In the genomic region with DNA sequence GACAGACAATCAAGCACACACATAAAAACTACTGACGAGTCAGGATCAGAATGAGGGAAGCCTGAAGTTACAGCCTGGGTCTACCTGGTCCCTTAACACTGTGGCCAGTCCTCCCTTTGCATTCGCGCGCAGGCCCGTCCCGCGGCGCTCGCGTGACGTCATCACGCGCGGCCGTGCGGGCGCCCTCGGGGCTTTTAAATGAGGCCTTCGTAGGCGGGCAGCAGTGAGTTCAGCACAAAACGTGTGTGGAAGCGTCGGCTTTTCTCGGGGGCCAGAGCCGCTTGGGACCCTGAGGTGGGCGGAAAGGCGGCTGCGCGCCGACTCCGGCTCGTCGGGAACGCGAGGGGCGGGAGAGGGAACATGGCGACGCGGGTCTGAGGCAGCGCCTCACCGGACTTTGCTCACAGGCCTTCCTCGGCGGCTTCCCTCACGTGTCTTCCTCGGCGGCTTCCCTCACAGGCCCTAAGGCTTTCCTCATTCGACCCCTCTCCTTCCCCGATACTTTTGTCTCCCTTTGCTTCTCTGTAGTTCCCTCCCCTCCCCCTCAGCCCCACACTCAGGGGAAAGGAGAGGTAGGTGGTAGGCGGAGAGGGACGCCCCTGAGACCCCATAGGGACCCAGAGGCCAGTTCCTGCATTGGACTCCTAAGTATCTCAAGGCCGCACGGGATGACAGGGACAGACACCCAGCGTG, we compare ENCODE assay signal across 1 mouse cellular context.
TF ChIP-seq lines count a peak whose summit lies in the region.

Ice2 (plus strand) TSS at position 147 of the 693 bp plus-strand sequence.

TF ChIP-seq in CH12.LX, 34 proteins besides CTCF, POLR2A, EP300 and RAD21:
- TF ChIP-seq RCOR1 (conservative IDR thresholded peaks at IDR 0.05; ENCODE audit: low read depth, low read length) (no peak), JUN (IDR thresholded peaks at IDR 0.05; ENCODE audit: insufficient read depth, low read depth, low read length) (no peak), HCFC1 (IDR thresholded peaks at IDR 0.05; ENCODE audit: low read depth, low read length) (peak; percentile 79), SIN3A (IDR thresholded peaks at IDR 0.05; ENCODE audit: low read length) (peak; percentile 74; the same call in 1 of the 2 replicates), UBTF (IDR thresholded peaks at IDR 0.05; ENCODE audit: low read depth, low read length) (0 out of 2 replicates have a peak, but pooled peaks have one; percentile 47), MAFK (IDR thresholded peaks at IDR 0.05; ENCODE audit: insufficient replicate concordance, low read length) (no peak), MYC (IDR thresholded peaks at IDR 0.05; ENCODE audit: low read depth, low read length) (0 out of 2 replicates have a peak, but pooled peaks have one; percentile 48), PAX5 (IDR thresholded peaks at IDR 0.05; ENCODE audit: low read length) (no peak), E2F4 (IDR thresholded peaks at IDR 0.05; ENCODE audit: insufficient replicate concordance, low read depth, low read length) (peak; percentile 87; the same call in 1 of the 2 replicates), ZNF384 (IDR thresholded peaks at IDR 0.05; ENCODE audit: low read depth, low read length) (no peak), TCF12 (IDR thresholded peaks at IDR 0.05; ENCODE audit: low read depth, low read length) (peak; percentile 84), BHLHE40 (IDR thresholded peaks at IDR 0.05; ENCODE audit: low read depth, low read length) (peak; percentile 20), CHD2 (IDR thresholded peaks at IDR 0.05; ENCODE audit: low read length) (peak; percentile 47), CHD1 (IDR thresholded peaks at IDR 0.05; ENCODE audit: low read depth, low read length) (no peak), ZKSCAN1 (IDR thresholded peaks at IDR 0.05; ENCODE audit: borderline replicate concordance, low read depth, low read length) (no peak), JUND (conservative IDR thresholded peaks at IDR 0.05; ENCODE audit: low read depth, low read length) (0 out of 2 replicates have a peak, but pooled peaks have one; percentile 30), MAZ (IDR thresholded peaks at IDR 0.05; ENCODE audit: low read depth, low read length) (no peak), GABPA (IDR thresholded peaks at IDR 0.05; ENCODE audit: insufficient replicate concordance, low read depth, low read length) (no peak), TBP (conservative IDR thresholded peaks at IDR 0.05; ENCODE audit: low read depth, low read length) (peak; percentile 75), USF2 (conservative IDR thresholded peaks at IDR 0.05; ENCODE audit: low read depth, low read length) (no peak), USF1 (IDR thresholded peaks at IDR 0.05; ENCODE audit: low read depth, low read length) (no peak), NELFE (IDR thresholded peaks at IDR 0.05; ENCODE audit: low read depth, low read length) (peak; percentile 89), MEF2A (IDR thresholded peaks at IDR 0.05; ENCODE audit: borderline replicate concordance, low read depth, low read length) (no peak), MAX (IDR thresholded peaks at IDR 0.05; ENCODE audit: low read length) (0 out of 2 replicates have a peak, but pooled peaks have one; percentile 52), POLR2AphosphoS2 (IDR thresholded peaks at IDR 0.05; ENCODE audit: low read depth, low read length) (peak; percentile 51; the same call in 1 of the 2 replicates), ELF1 (IDR thresholded peaks at IDR 0.05; ENCODE audit: low read depth, low read length) (0 out of 2 replicates have a peak, but pooled peaks have one; percentile 33), SMC3 (IDR thresholded peaks at IDR 0.05; ENCODE audit: low read depth, low read length) (no peak), IRF4 (IDR thresholded peaks at IDR 0.05; ENCODE audit: low read depth, low read length) (peak; percentile 25; the same call in 1 of the 2 replicates), NRF1 (IDR thresholded peaks at IDR 0.05; ENCODE audit: low read depth, low read length) (peak; percentile 78), KAT2A (IDR thresholded peaks at IDR 0.05; ENCODE audit: insufficient replicate concordance, low read length) (0 out of 2 replicates have a peak, but pooled peaks have one; percentile 66), MXI1 (IDR thresholded peaks at IDR 0.05; ENCODE audit: low read depth, low read length) (peak; percentile 85), ZMIZ1 (IDR thresholded peaks at IDR 0.05; ENCODE audit: low read depth, low read length) (peak; percentile 73), ETS1 (conservative IDR thresholded peaks at IDR 0.05; ENCODE audit: low read depth, low read length) (no peak), ZC3H11A (IDR thresholded peaks at IDR 0.05; ENCODE audit: low read depth, low read length) (no peak)
TF ChIP-seq in CH12.LX: peak in this region for 19.
